Mouse (Mus musculus) hindbrain, embryonic 11.5 days (tissue): ENCODE results near the gene Gm826. TPM values are rescaled to one million over a fixed set of nuclear protein-coding genes. Genes with fewer than 3 reads are reported as not detected.

Experiments
- ATAC-seq: fragments of 200-750 bp; cut with Nextera tagmentation; 2 replicates; pipeline ENCODE4 v1.8.0; 2017; ENCODE audit warnings: mild to moderate bottlenecking, moderate TSS enrichment, moderate library complexity; ENCODE audit not compliant: low FRiP score
- DNase-seq: peaks from one replicate; pipeline ENCODE4 v3.0.0-alpha.2; 2015; ENCODE audit warnings: low spot score
- H3K27ac ChIP-seq: fragments of 300-500 bp; sonication (generic); 2 replicates; pipeline ENCODE4 v1.5.1; 2014; ENCODE audit warnings: mild to moderate bottlenecking, low read depth, low read length
- H3K27me3 ChIP-seq: fragments of 300-500 bp; sonication (generic); 2 replicates; pipeline ENCODE4 v1.6.1; 2014; ENCODE audit warnings: mild to moderate bottlenecking, low read length, moderate library complexity, mixed read lengths; ENCODE audit not compliant: control insufficient read depth, insufficient read depth
- H3K36me3 ChIP-seq: fragments of 300-500 bp; sonication (generic); 2 replicates; pipeline ENCODE4 v1.6.1; 2014; ENCODE audit warnings: mild to moderate bottlenecking, low read length, moderate library complexity, mixed read lengths; ENCODE audit not compliant: control insufficient read depth, insufficient read depth
- H3K4me1 ChIP-seq: fragments of 300-500 bp; sonication (generic); replicated peaks from 2 replicates; pipeline ENCODE4 v1.6.1; 2014; ENCODE audit warnings: low read length, mixed read lengths; ENCODE audit not compliant: control insufficient read depth, insufficient read depth
- H3K4me2 ChIP-seq: fragments of 300-500 bp; sonication (generic); replicated peaks from 2 replicates; pipeline ENCODE4 v1.6.1; 2014; ENCODE audit warnings: mild to moderate bottlenecking, low read depth, low read length
- H3K4me3 ChIP-seq: fragments of 300-500 bp; sonication (generic); 2 replicates; pipeline ENCODE4 v1.5.1; 2014; ENCODE audit warnings: low read depth, low read length
- H3K9ac ChIP-seq: fragments of 300-500 bp; sonication (generic); 2 replicates; pipeline ENCODE4 v1.6.1; 2014; ENCODE audit warnings: low read depth, low read length
- H3K9me3 ChIP-seq: fragments of 300-500 bp; sonication (generic); 2 replicates; pipeline ENCODE4 v1.6.1; 2016; ENCODE audit warnings: low read length; ENCODE audit not compliant: control insufficient read depth
- WGBS: fragments of 180-500 bp; shearing (Covaris S2); extraction: QIAGEN DNeasy Blood & Tissue Kit; methylation state at CpG from one replicate; pipeline ENCODE4 v1.1.7; 2014; 5-methylcytosine and 5-hydroxymethylcytosine counted together
- polyA plus RNA-seq: library from polyadenylated mRNA; unstranded; fragments of >200 nt; fragmentation: Nextera tagmentation; extraction: Ambion mirVana; gene quantifications from 2 replicates; pipeline ENCODE4 v1.2.1, GENCODE M21; 2014

The Gm826 gene
- polyA plus RNA-seq, 1 experiment from 2014 or later = 0.45 TPM

DNA sequence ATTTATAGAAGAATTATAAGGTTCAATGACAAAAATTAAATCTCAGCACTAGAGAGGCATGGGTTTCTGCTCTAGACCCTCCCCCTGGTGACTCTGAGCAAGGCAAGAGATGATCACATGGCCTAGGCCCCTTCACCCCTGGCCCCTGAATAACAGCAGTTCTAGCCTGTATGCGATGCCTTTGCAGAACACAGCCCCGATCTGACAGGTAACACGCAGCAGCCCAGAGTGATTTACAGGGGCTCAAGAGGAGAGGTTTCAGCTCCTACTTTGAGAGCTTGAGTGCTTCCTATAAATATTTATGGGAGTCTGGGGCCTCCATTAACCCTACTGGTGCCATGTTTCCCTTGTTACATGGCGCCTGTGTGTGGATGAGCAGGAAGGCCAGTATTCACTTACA lies 23.5 kb upstream of the Gm826 start:
- Histone ChIP-seq H3K9ac (no peak overlapping the region), H3K27ac (no peak overlapping the region), H3K27me3 (peaks cover 46% of the 10 kb centered on the region), H3K4me2 (no peak overlapping the region), H3K36me3 (no peaks in the 10 kb centered on the region), H3K4me3 (no peak overlapping the region), H3K9me3 (no peaks in the 10 kb centered on the region), H3K4me1 (no peaks in the 10 kb centered on the region)
- ATAC-seq = no peak
- no peak for DNase-seq
- WGBS = 66% methylated on average over 4 of the region's 4 CpGs

DNA sequence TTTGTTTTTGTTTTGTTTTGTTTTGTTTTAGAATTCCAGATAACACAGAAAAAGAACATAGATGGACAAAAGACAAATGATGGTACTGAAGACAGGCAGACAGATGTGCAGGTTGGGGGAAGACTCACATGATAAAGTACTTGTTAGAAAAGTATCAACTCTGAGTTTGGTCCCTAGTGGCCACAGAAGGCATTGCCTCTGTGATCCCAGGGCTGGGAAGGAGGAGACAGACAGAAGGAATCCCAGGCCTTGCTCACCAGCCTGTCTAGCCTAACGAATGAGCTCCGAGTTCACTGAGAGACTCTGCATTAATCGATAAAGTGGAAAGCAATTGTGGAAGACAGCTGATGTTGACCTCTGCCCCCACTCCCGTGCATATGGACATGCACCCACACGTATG lies 22.2 kb upstream of the Gm826 start:
- Histone ChIP-seq H3K27me3 (peaks cover 32% of the 10 kb centered on the region), H3K36me3 (no peaks in the 10 kb centered on the region), H3K4me1 (no peaks in the 10 kb centered on the region), H3K4me2 (no peak overlapping the region), H3K9ac (no peak overlapping the region), H3K4me3 (no peak overlapping the region), H3K9me3 (no peaks in the 10 kb centered on the region), H3K27ac (no peak overlapping the region)
- WGBS = 50% methylated on average over 5 of the region's 5 CpGs
- DNase-seq (peak; percentile 41), ATAC-seq (no peak)

DNA sequence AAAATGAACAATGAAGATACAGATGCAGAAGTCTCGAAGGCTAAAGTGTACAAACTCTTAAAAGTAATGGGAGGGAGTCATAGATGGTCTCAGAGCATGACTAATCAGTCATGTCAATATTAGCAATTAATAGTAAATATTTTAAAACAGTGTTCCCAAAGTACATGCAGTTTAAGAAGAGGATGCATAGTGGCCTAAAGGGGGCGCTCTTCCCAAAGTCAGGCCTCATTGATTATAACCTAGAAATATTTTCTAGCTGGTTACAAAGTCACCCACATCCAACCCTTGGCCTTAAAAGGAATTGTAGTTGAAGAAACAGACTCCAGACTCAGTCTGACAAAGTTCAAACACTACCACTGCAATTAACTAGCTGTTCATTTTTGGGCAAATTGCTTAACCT lies 20.4 kb upstream of the Gm826 start:
- Histone ChIP-seq H3K27ac (no peak overlapping the region), H3K4me1 (no peaks in the 10 kb centered on the region), H3K36me3 (no peaks in the 10 kb centered on the region), H3K4me2 (no peak overlapping the region), H3K9ac (no peak overlapping the region), H3K9me3 (no peaks in the 10 kb centered on the region), H3K4me3 (no peak overlapping the region), H3K27me3 (peaks cover 16% of the 10 kb centered on the region)
- ATAC-seq (no peak), DNase-seq (no peak)
- 66% methylated on average over 2 of the region's 2 CpGs for WGBS

DNA sequence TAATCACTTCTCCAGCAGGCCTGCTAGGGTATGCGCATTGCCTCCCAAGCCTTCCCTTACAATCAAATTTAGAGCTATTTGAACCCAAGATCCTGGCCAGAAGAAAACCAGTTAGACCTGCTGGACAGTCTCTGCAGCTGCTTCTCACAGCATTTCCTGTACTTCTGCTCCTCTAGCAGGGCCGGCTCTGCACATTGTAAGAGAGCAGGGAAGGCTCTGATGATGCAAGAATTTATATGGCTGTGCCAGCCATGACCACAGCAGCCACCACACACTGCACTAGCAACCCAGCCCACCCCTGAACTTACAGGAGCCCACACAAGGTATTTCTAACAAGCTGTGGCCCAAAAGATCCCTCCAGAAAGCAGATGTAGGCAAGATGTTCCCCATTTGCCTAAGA lies 19.6 kb upstream of the Gm826 start:
- 74% methylated on average over 2 of the region's 2 CpGs for WGBS
- no peak overlapping the region for H3K4me3 ChIP-seq
- no peak for ATAC-seq
- no peak for DNase-seq
- no peak overlapping the region for H3K4me2 ChIP-seq
- no peak overlapping the region for H3K27ac ChIP-seq
- no peak overlapping the region for H3K9ac ChIP-seq
- H3K36me3 ChIP-seq = no peaks in the 10 kb centered on the region
- peaks cover 9% of the 10 kb centered on the region for H3K27me3 ChIP-seq
- H3K4me1 ChIP-seq = no peaks in the 10 kb centered on the region
- no peaks in the 10 kb centered on the region for H3K9me3 ChIP-seq

DNA sequence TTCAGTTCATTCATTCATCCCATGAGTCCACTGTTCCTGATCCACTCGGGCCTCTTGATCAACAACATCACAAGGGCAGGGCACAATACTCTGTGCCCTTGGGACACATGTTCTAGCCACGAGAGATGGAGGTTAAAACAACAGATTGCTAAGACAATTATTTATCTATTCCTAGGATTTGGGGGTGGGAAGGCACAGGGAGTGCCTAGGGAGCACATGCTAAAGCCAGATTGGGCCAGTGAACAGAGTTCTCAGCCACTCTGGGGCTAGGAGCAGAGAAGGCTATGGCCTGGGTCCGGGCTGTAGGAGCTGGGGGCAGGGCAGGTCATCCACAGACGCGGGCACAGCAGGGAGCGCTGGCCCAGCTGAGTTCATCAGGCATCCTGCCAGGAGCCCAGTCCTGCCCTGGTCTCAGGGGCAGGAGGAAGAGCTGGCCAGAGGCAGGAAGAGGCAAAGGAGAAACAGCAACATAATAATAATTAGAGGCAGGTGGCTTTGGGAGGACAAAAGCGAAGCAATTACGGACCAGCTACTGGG lies 17.1 kb upstream of the Gm826 start:
- no peak for ATAC-seq
- Histone ChIP-seq H3K27me3 (no peaks in the 10 kb centered on the region), H3K4me3 (no peak overlapping the region), H3K9ac (no peak overlapping the region), H3K27ac (no peak overlapping the region), H3K9me3 (no peaks in the 10 kb centered on the region), H3K4me1 (no peaks in the 10 kb centered on the region), H3K36me3 (no peaks in the 10 kb centered on the region), H3K4me2 (no peak overlapping the region)
- 22% methylated on average over 8 of the region's 8 CpGs for WGBS
- no peak for DNase-seq

DNA sequence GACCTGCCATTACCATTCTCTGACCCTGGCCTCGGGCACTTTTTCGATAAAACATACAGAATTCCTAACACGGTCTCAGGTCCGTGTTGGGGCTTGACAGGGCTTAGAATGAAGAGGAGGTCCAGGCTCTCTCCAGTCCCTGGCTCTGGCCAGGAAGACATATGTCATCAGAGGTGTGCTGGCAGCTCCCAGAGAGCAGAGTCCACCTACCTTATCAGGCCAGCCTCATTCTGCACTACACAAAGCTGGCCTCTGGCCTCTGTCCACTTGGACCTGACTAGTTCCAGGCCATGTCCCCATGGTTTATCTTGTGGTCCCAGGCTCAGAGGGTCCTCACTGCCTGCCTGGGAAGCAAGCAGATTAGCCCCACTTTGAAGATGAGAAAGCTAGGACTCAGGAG lies 15.6 kb upstream of the Gm826 start:
- H3K4me3 ChIP-seq = no peak overlapping the region
- ATAC-seq (no peak), DNase-seq (no peak)
- no peak overlapping the region for H3K27ac ChIP-seq
- H3K9me3 ChIP-seq = no peaks in the 10 kb centered on the region
- 72% methylated on average over 4 of the region's 4 CpGs for WGBS
- H3K9ac ChIP-seq = no peak overlapping the region
- no peaks in the 10 kb centered on the region for H3K36me3 ChIP-seq
- no peaks in the 10 kb centered on the region for H3K27me3 ChIP-seq
- no peaks in the 10 kb centered on the region for H3K4me1 ChIP-seq
- no peak overlapping the region for H3K4me2 ChIP-seq

DNA sequence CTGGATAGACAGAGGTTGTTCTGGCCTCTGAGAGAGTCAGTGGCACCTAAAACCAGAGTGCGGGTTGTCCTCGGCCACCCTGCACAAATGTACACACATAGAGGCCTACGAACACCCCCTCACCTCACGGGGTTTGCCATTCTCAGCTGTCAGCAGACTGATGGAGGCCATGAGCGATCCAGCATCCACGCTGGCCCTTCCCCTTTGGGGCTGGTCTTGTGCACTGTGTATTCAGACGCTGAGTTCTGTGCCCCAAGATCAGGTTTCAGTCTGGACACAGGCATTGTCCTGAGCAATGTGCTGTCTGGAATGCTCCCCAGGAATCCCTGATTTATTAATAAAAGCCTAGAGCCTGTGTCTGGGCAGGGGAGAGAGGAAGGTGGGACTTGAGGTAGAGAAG lies 14.8 kb upstream of the Gm826 start:
- no peak for ATAC-seq
- DNase-seq = no peak
- no peak overlapping the region for H3K27ac ChIP-seq
- H3K36me3 ChIP-seq = no peaks in the 10 kb centered on the region
- no peaks in the 10 kb centered on the region for H3K9me3 ChIP-seq
- H3K27me3 ChIP-seq = no peaks in the 10 kb centered on the region
- no peak overlapping the region for H3K4me3 ChIP-seq
- no peak overlapping the region for H3K4me2 ChIP-seq
- H3K4me1 ChIP-seq = no peaks in the 10 kb centered on the region
- no peak overlapping the region for H3K9ac ChIP-seq
- WGBS = 37% methylated on average over 7 of the region's 7 CpGs

DNA sequence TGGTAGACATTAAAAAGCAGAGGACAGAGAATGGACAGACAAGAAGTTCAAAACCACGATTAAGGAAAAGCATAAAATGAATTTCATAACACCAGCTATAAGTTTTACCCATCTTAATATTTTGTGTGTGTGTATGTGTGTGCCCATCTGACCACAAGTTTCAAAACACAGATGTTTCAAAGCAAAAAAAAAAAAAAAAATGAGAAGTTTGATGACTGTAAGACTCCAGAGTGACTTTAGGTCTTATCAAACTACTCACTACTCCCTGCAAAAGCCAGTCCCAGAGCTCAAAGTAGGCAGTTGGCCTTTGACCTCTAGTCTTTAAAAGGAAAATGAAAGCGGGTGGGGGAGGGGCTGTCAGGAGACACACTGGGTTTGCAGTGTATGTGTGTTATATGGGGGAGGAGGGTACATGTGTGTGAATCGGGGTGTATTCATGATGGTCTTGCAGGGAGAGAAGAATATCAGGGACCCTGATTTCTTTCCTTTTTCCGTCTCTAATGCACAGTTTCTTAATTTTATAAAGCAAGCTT lies 14.2 kb upstream of the Gm826 start:
- WGBS = 59% methylated on average over 4 of the region's 4 CpGs
- Histone ChIP-seq H3K4me3 (no peak overlapping the region), H3K4me2 (no peak overlapping the region), H3K9ac (no peak overlapping the region), H3K4me1 (no peaks in the 10 kb centered on the region), H3K27ac (no peak overlapping the region), H3K36me3 (no peaks in the 10 kb centered on the region), H3K9me3 (no peaks in the 10 kb centered on the region), H3K27me3 (no peaks in the 10 kb centered on the region)
- peak; percentile 54 for DNase-seq
- ATAC-seq = no peak

DNA sequence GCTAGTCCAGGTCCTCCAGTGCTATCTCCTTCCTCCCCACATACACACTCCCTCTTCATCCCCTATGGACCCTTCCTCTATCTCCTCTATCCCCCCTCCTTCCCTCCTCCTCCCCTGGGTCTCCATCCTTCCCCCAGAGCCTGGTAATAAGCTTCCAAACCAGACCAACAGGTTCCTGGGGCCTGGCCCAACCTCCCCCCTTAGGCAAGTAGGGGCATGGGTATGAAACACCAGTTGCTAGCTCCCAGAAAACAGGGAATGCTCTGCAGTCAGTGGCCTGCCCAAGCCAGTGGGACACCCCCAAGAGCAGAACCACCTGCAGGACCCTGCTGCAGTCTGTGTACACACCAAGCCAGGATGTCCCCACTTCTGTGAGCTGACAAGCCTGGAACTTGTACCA lies 11.7 kb upstream of the Gm826 start:
- Histone ChIP-seq H3K27ac (no peak overlapping the region), H3K4me3 (no peak overlapping the region), H3K9me3 (no peaks in the 10 kb centered on the region), H3K4me1 (no peaks in the 10 kb centered on the region), H3K9ac (no peak overlapping the region), H3K4me2 (no peak overlapping the region), H3K27me3 (no peaks in the 10 kb centered on the region), H3K36me3 (no peaks in the 10 kb centered on the region)
- ATAC-seq = no peak
- DNase-seq = no peak
